Mouse (Mus musculus) thymus, adult 2 months (tissue): ENCODE results near the gene Nasp. TPM values are rescaled to one million over a fixed set of nuclear protein-coding genes. Genes with fewer than 3 reads are reported as not detected.

Experiments
- DNase-seq: peaks from one replicate; pipeline ENCODE4 v3.0.0; 2021
- H3K27ac ChIP-seq: fragments of 200-500 bp; 2 replicates; pipeline ENCODE4 v1.5.1; 2012; ENCODE audit warnings: low read length, control low read depth; ENCODE audit not compliant: control insufficient read depth, insufficient read depth
- H3K27me3 ChIP-seq: fragments of 200-500 bp; 2 replicates; pipeline ENCODE4 v1.6.1; 2012; ENCODE audit warnings: mild to moderate bottlenecking, low read length, moderate library complexity, mixed read lengths; ENCODE audit not compliant: control insufficient read depth, insufficient read depth
- H3K36me3 ChIP-seq: fragments of 200-500 bp; 2 replicates; pipeline ENCODE4 v1.6.1; 2012; ENCODE audit warnings: mild to moderate bottlenecking, low read length, moderate library complexity; ENCODE audit not compliant: control insufficient read depth, insufficient read depth
- H3K4me1 ChIP-seq: fragments of 200-500 bp; replicated peaks from 2 replicates; pipeline ENCODE4 v1.6.1; 2012; ENCODE audit warnings: low read length; ENCODE audit not compliant: control insufficient read depth, insufficient read depth
- H3K4me3 ChIP-seq: fragments of 200-500 bp; 2 replicates; pipeline ENCODE4 v1.5.1; 2012; ENCODE audit warnings: mild to moderate bottlenecking, low read length, control low read depth, moderate library complexity; ENCODE audit not compliant: control insufficient read depth, insufficient read depth
- CTCF ChIP-seq: fragments of 200-500 bp; IDR thresholded peaks from 2 replicates; pipeline ENCODE4 v1.5.1; 2012; ENCODE audit warnings: mild to moderate bottlenecking, control low read depth, low read length, moderate library complexity, borderline replicate concordance; ENCODE audit not compliant: control insufficient read depth, poor library complexity, insufficient read depth; ENCODE audit errors: extremely low read depth
- POLR2A ChIP-seq: fragments of 200-500 bp; IDR thresholded peaks from 2 replicates; pipeline ENCODE4 v1.6.1; 2012; ENCODE audit warnings: mild to moderate bottlenecking, low read length, control low read depth, moderate library complexity; ENCODE audit not compliant: control insufficient read depth, poor library complexity, insufficient read depth; ENCODE audit errors: extremely low read depth
- WGBS: fragments of 180-500 bp; shearing (Covaris S2); methylation state at CpG from one replicate; pipeline ENCODE4 v1.1.7; 2018; 5-methylcytosine and 5-hydroxymethylcytosine counted together
- polyA plus RNA-seq: library from polyadenylated mRNA; depleted of rRNA; stranded (reverse); fragments of >200 nt; gene quantifications from 2 replicates; pipeline ENCODE4 v1.2.3, GENCODE M21; 2012; rRNA removed

Nasp gene
- polyA plus RNA-seq, 1 experiment = 15.8 TPM

GRCm38 (mm10) chr4:116558151-116558882, 69.4 kb downstream of the Nasp start:
- H3K27me3 ChIP-seq = no peaks in the 10 kb centered on the region
- under 1% methylated on average over 15 of the region's 15 CpGs for WGBS
- H3K27ac ChIP-seq = no peak overlapping the region
- DNase-seq = no peak
- H3K4me1 ChIP-seq = 0 out of 2 replicates have a peak, but pooled peaks cover 2% of the 10 kb centered on the region
- TF ChIP-seq POLR2A (no peak), CTCF (no peak)
- peaks cover 3% of the 10 kb centered on the region; the same call in 1 of the 2 replicates for H3K36me3 ChIP-seq
- H3K4me3 ChIP-seq = peak overlapping the region; percentile 80

- under 1% methylated on average over 78 of the region's 78 CpGs for WGBS
- TF ChIP-seq CTCF (peak; percentile 55; the same call in 1 of the 2 replicates), POLR2A (peak; percentile 92; the same call in 1 of the 2 replicates)
- Histone ChIP-seq H3K4me1 (0 out of 2 replicates have a peak, but pooled peaks cover 2% of the 10 kb centered on the region), H3K36me3 (peaks cover 6% of the 10 kb centered on the region; the same call in 1 of the 2 replicates), H3K4me3 (peak within 1 kb of the TSS; percentile 80), H3K27ac (peak within 1 kb of the TSS; percentile 96), H3K27me3 (no peaks in the 10 kb centered on the region)
- DNase-seq = peak; percentile 98
These were observed 70.2 kb downstream of the Nasp start, which contains the start of gene Gpbp1l1 for GRCm38 (mm10) chr4:116557306-116558121. Gpbp1l1 (plus strand) TSS chr4:116557658.

- no peaks in the 10 kb centered on the region for H3K27me3 ChIP-seq
- 0 out of 2 replicates have a peak, but pooled peaks cover 2% of the 10 kb centered on the region for H3K4me1 ChIP-seq
- peak overlapping the region; percentile 96 for H3K27ac ChIP-seq
- H3K4me3 ChIP-seq = peak overlapping the region; percentile 68
- DNase-seq = peak; percentile 93
- H3K36me3 ChIP-seq = peaks cover 6% of the 10 kb centered on the region; the same call in 1 of the 2 replicates
- TF ChIP-seq POLR2A = peak; percentile 75; the same call in 1 of the 2 replicates
- no peak for TF ChIP-seq CTCF
- under 1% methylated on average over 28 of the region's 28 CpGs for WGBS
These were observed 71.0 kb downstream of the Nasp start for GRCm38 (mm10) chr4:116556561-116557305.

- Histone ChIP-seq H3K27me3 (no peaks in the 10 kb centered on the region), H3K27ac (peak within 1 kb of the TSS; percentile 96), H3K4me3 (peak within 1 kb of the TSS; percentile 68), H3K4me1 (no peaks in the 10 kb centered on the region), H3K36me3 (peaks cover 6% of the 10 kb centered on the region; the same call in 1 of the 2 replicates)
- 3% methylated on average over 23 of the region's 23 CpGs for WGBS
- 0 out of 2 replicates have a peak, but pooled peaks have one; percentile 31 for TF ChIP-seq POLR2A
- no peak for TF ChIP-seq CTCF
- peak; percentile 77 for DNase-seq
These were observed 72.1 kb downstream of the Nasp start, which contains the start of gene Tmem69 for GRCm38 (mm10) chr4:116555413-116556300. Tmem69 (minus strand) TSS chr4:116555936.

- H3K36me3 ChIP-seq = peaks cover 6% of the 10 kb centered on the region; the same call in 1 of the 2 replicates
- H3K4me1 ChIP-seq = no peaks in the 10 kb centered on the region
- H3K27me3 ChIP-seq = no peaks in the 10 kb centered on the region
- no peak overlapping the region for H3K27ac ChIP-seq
- DNase-seq = no peak
- TF ChIP-seq POLR2A (no peak), CTCF (no peak)
- 93% methylated on average over 3 of the region's 3 CpGs for WGBS
- no peak overlapping the region for H3K4me3 ChIP-seq
These were observed 74.7 kb downstream of the Nasp start for GRCm38 (mm10) chr4:116553035-116553434.

Other genes starting within 250 kb of the Nasp start
- gene Mast2, start 163.8 kb downstream of the Nasp start, polyA plus RNA-seq = 110 and 137 TPM in 2 replicates
- gene Ipp, start 120.4 kb downstream of the Nasp start, polyA plus RNA-seq = 2.5 and 3.6 TPM in 2 replicates
- gene Tmem69, start 72.0 kb downstream of the Nasp start, polyA plus RNA-seq = 7.2 and 8.0 TPM in 2 replicates
- 76.9 and 81.2 TPM in 2 replicates for gene Gpbp1l1, start 70.3 kb downstream of the Nasp start, polyA plus RNA-seq
- gene Ccdc17, start 31.3 kb downstream of the Nasp start, polyA plus RNA-seq = 7.3 and 9.9 TPM in 2 replicates
- 490 and 565 TPM in 2 replicates for gene Akr1a1, start 23.7 kb upstream of the Nasp start, polyA plus RNA-seq
- gene Prdx1, start 57.6 kb upstream of the Nasp start, polyA plus RNA-seq = 61.8 and 99.5 TPM in 2 replicates
- 10.5 and 10.8 TPM in 2 replicates for gene Mmachc, start 80.5 kb upstream of the Nasp start, polyA plus RNA-seq
- 46.0 and 48.2 TPM in 2 replicates for gene Ccdc163, start 80.6 kb upstream of the Nasp start, polyA plus RNA-seq
- gene Tesk2, start 93.0 kb upstream of the Nasp start, polyA plus RNA-seq = 4.4 and 5.0 TPM in 2 replicates
- 42.8 and 44.8 TPM in 2 replicates for gene Toe1, start 179.7 kb upstream of the Nasp start, polyA plus RNA-seq
- 31.6 and 32.0 TPM in 2 replicates for gene Mutyh, start 179.8 kb upstream of the Nasp start, polyA plus RNA-seq
- gene Hpdl, start 193.8 kb upstream of the Nasp start, polyA plus RNA-seq = 0.58 and 0.73 TPM in 2 replicates
- gene Zswim5, start 249.4 kb upstream of the Nasp start, polyA plus RNA-seq = 0.20 and 0.22 TPM in 2 replicates